Mouse (Mus musculus): ENCODE results near the gene Meltf.

- no peak for TF ChIP-seq CTCF (IDR thresholded peaks at IDR 0.05; ENCODE audit: borderline replicate concordance, control insufficient read depth, extremely low read depth, insufficient read depth, low read length, poor library complexity)
- TF ChIP-seq POLR2A (IDR thresholded peaks at IDR 0.05; ENCODE audit: control insufficient read depth, extremely low read depth, insufficient read depth, low read length, poor library complexity): no peak
These were observed 52.7 kb downstream of the Meltf start for GRCm38 (mm10) chr16:31931330-31931729.
